9 mouse cellular contexts compared by ENCODE assay signal in genomic region chr10:52758589-52758988, GRCm38 (mm10).
DNase-seq lines count a peak whose midpoint lies in the region; ATAC-seq and TF ChIP-seq lines count a peak whose summit lies in the region.
"Had no signal": no experiment of that assay in that cellular context is flagged by ENCODE, and none has a peak within 500 bp of the region (broad histone marks: within the 10 kb centered on the region; RNA-seq: fewer than 3 reads in every experiment).

No protein-coding gene starts in this region.

- TF ChIP-seq EP300 in heart, postnatal 0 days (IDR thresholded peaks at IDR 0.05; ENCODE audit: low read depth): no peak
- TF ChIP-seq EP300 in stomach, postnatal 0 days (optimal IDR thresholded peaks at IDR 0.05): no peak

- H3K4me3 ChIP-seq in heart, postnatal 0 days (ENCODE audit: low read depth, low read length): no peak overlapping the region
- no peak overlapping the region for H3K4me3 ChIP-seq in midbrain, embryonic 14.5 days (replicated peaks; ENCODE audit: low read depth, low read length)
- no peak overlapping the region for H3K4me3 ChIP-seq in midbrain, embryonic 10.5 days
- H3K4me3 ChIP-seq in embryonic facial prominence, embryonic 11.5 days (ENCODE audit: low read depth, low read length): no peak overlapping the region
- H3K4me3 ChIP-seq in stomach, postnatal 0 days (ENCODE audit: low read depth, low read length): no peak overlapping the region

- no peaks in the 10 kb centered on the region for H3K27me3 ChIP-seq in heart, postnatal 0 days (ENCODE audit: control insufficient read depth, insufficient read depth, low read length)
- H3K27me3 ChIP-seq in midbrain, embryonic 14.5 days (ENCODE audit: control insufficient read depth, insufficient read depth, low read length): no peaks in the 10 kb centered on the region
- H3K27me3 ChIP-seq in midbrain, embryonic 10.5 days (ENCODE audit: low read depth, poor library complexity, severe bottlenecking): no peaks in the 10 kb centered on the region
- H3K27me3 ChIP-seq in embryonic facial prominence, embryonic 11.5 days (ENCODE audit: control insufficient read depth, insufficient read depth, low read length): no peaks in the 10 kb centered on the region
- no peaks in the 10 kb centered on the region for H3K27me3 ChIP-seq in stomach, postnatal 0 days (ENCODE audit: control insufficient read depth, insufficient read depth, low read length)

- DNase-seq in heart, postnatal 0 days (ENCODE audit: low spot score): peak; percentile 26
- DNase-seq in heart, postnatal 36 days: no peak
- DNase-seq in midbrain, embryonic 14.5 days: peak; percentile 76
- no peak for DNase-seq in midbrain, embryonic 10.5 days (ENCODE audit: low spot score)
- peak; percentile 80 for DNase-seq in embryonic facial prominence, embryonic 11.5 days (ENCODE audit: low spot score)
- DNase-seq in stomach, postnatal 0 days (ENCODE audit: low spot score): no peak
- no peak for DNase-seq in urinary bladder, postnatal 4 days (ENCODE audit: low spot score in 2 of 2)
- DNase-seq: heart, postnatal 4 days had no signal

- intact Hi-C loops in heart, postnatal 36 days (cut with DNase I): no loop called here

- 32% methylated on average over 4 of the region's 4 CpGs for WGBS in heart, postnatal 0 days
- 48% methylated on average over 4 of the region's 4 CpGs for WGBS in midbrain, embryonic 14.5 days
- 43% methylated on average over 4 of the region's 4 CpGs for WGBS in midbrain, embryonic 10.5 days
- WGBS in embryonic facial prominence, embryonic 11.5 days: 27% methylated on average over 4 of the region's 4 CpGs
- WGBS in stomach, postnatal 0 days: 24% methylated on average over 4 of the region's 4 CpGs

- no peaks in the 10 kb centered on the region for H3K4me1 ChIP-seq in heart, postnatal 0 days (ENCODE audit: control insufficient read depth, insufficient read depth)
- no peaks in the 10 kb centered on the region for H3K4me1 ChIP-seq in midbrain, embryonic 14.5 days (ENCODE audit: control insufficient read depth, insufficient read depth, low read length)
- peaks cover 7% of the 10 kb centered on the region for H3K4me1 ChIP-seq in midbrain, embryonic 10.5 days
- no peaks in the 10 kb centered on the region for H3K4me1 ChIP-seq in embryonic facial prominence, embryonic 11.5 days (ENCODE audit: control insufficient read depth, insufficient read depth, low read length)
- no peaks in the 10 kb centered on the region for H3K4me1 ChIP-seq in stomach, postnatal 0 days (replicated peaks; ENCODE audit: control insufficient read depth, insufficient read depth)

- TF ChIP-seq CTCF in heart, postnatal 0 days (IDR thresholded peaks at IDR 0.05; ENCODE audit: low read depth): peak; percentile 55
- TF ChIP-seq CTCF in stomach, postnatal 0 days (IDR thresholded peaks at IDR 0.05; ENCODE audit: low read depth): peak; percentile 72

- H3K9me3 ChIP-seq in heart, postnatal 0 days (replicated peaks; ENCODE audit: control insufficient read depth, low read length): no peaks in the 10 kb centered on the region
- H3K9me3 ChIP-seq in midbrain, embryonic 14.5 days (ENCODE audit: control insufficient read depth, low read length): no peaks in the 10 kb centered on the region
- H3K9me3 ChIP-seq in midbrain, embryonic 10.5 days (replicated peaks): no peaks in the 10 kb centered on the region
- H3K9me3 ChIP-seq in embryonic facial prominence, embryonic 11.5 days (replicated peaks; ENCODE audit: control insufficient read depth, low read length): no peaks in the 10 kb centered on the region
- no peaks in the 10 kb centered on the region for H3K9me3 ChIP-seq in stomach, postnatal 0 days (ENCODE audit: control insufficient read depth, low read length)

- H3K27ac ChIP-seq in heart, postnatal 0 days (ENCODE audit: low read depth): no peak overlapping the region
- no peak overlapping the region for H3K27ac ChIP-seq in midbrain, embryonic 14.5 days (replicated peaks; ENCODE audit: low read depth, low read length)
- H3K27ac ChIP-seq in midbrain, embryonic 10.5 days (replicated peaks): no peak overlapping the region
- H3K27ac ChIP-seq in embryonic facial prominence, embryonic 11.5 days (replicated peaks; ENCODE audit: low read depth, low read length): no peak overlapping the region
- H3K27ac ChIP-seq in stomach, postnatal 0 days (replicated peaks): no peak overlapping the region

- ATAC-seq in heart, postnatal 0 days (ENCODE audit: insufficient read depth, low read depth): no peak
- no peak for ATAC-seq in midbrain, embryonic 14.5 days (ENCODE audit: low FRiP score, low TSS enrichment)
- ATAC-seq in embryonic facial prominence, embryonic 11.5 days (replicated peaks; ENCODE audit: insufficient number of reproducible peaks, low FRiP score, low TSS enrichment, low read depth): 0 out of 2 replicates have a peak, but pooled peaks have one; percentile 52
- no peak for ATAC-seq in stomach, postnatal 0 days (ENCODE audit: low FRiP score, low TSS enrichment)
- ATAC-seq in monocyte, adult 5-6 weeks (replicated peaks; ENCODE audit: insufficient number of reproducible peaks, low FRiP score, low TSS enrichment, poor library complexity, severe bottlenecking): no peak

- no peak overlapping the region for H3K9ac ChIP-seq in heart, postnatal 0 days (replicated peaks; ENCODE audit: low read depth, low read length)
- H3K9ac ChIP-seq in midbrain, embryonic 14.5 days (replicated peaks; ENCODE audit: low read length): no peak overlapping the region
- no peak overlapping the region for H3K9ac ChIP-seq in embryonic facial prominence, embryonic 11.5 days (replicated peaks; ENCODE audit: low read length)
- H3K9ac ChIP-seq in stomach, postnatal 0 days (ENCODE audit: low read length): no peak overlapping the region

- H3K36me3 ChIP-seq in heart, postnatal 0 days (replicated peaks; ENCODE audit: control insufficient read depth, insufficient read depth, low read length): no peaks in the 10 kb centered on the region
- H3K36me3 ChIP-seq in midbrain, embryonic 14.5 days (ENCODE audit: control insufficient read depth, insufficient read depth, low read length): no peaks in the 10 kb centered on the region
- H3K36me3 ChIP-seq in midbrain, embryonic 10.5 days: no peaks in the 10 kb centered on the region
- H3K36me3 ChIP-seq in embryonic facial prominence, embryonic 11.5 days (replicated peaks; ENCODE audit: control insufficient read depth, insufficient read depth, low read depth, low read length): no peaks in the 10 kb centered on the region
- no peaks in the 10 kb centered on the region for H3K36me3 ChIP-seq in stomach, postnatal 0 days (ENCODE audit: control insufficient read depth, insufficient read depth, low read length)

- H3K4me2 ChIP-seq in heart, postnatal 0 days (ENCODE audit: low read depth, low read length): no peak overlapping the region
- no peak overlapping the region for H3K4me2 ChIP-seq in midbrain, embryonic 14.5 days (ENCODE audit: low read length)
- H3K4me2 ChIP-seq in embryonic facial prominence, embryonic 11.5 days (ENCODE audit: low read depth, low read length): no peak overlapping the region
- H3K4me2 ChIP-seq in stomach, postnatal 0 days (replicated peaks; ENCODE audit: low read depth): no peak overlapping the region

Comparison
In these comparisons a context has a peak if more than half of its experiments do, and no peak if none do; other contexts are left out.
1. DNase-seq: peak in heart, postnatal 0 days (single experiment), midbrain, embryonic 14.5 days (single experiment) and embryonic facial prominence, embryonic 11.5 days (single experiment); none in heart, postnatal 36 days (0 of 2), midbrain, embryonic 10.5 days (single experiment), stomach, postnatal 0 days (single experiment) and urinary bladder, postnatal 4 days (0 of 2).